10 mouse cellular contexts compared by ENCODE assay signal in genomic region chr9:89678974-89679373, GRCm38 (mm10). TPM values are rescaled to one million over a fixed set of nuclear protein-coding genes. Genes with fewer than 3 reads are reported as not detected.
DNase-seq lines count a peak whose midpoint lies in the region; ATAC-seq and TF ChIP-seq lines count a peak whose summit lies in the region.
"Had no signal": no experiment of that assay in that cellular context is flagged by ENCODE, and none has a peak within 500 bp of the region (broad histone marks: within the 10 kb centered on the region; RNA-seq: fewer than 3 reads in every experiment).

No protein-coding gene starts in this region.

- H3K27ac ChIP-seq in layer of hippocampus, adult 2 months: no peak overlapping the region
- H3K27ac ChIP-seq in hindbrain, postnatal 0 days: no peak overlapping the region
- no peak overlapping the region for H3K27ac ChIP-seq in neural tube, embryonic 12.5 days

- no peak overlapping the region for H3K4me2 ChIP-seq in hindbrain, postnatal 0 days (ENCODE audit: low read depth, low read length)
- H3K4me2 ChIP-seq in neural tube, embryonic 12.5 days (replicated peaks): no peak overlapping the region

- no peaks in the 10 kb centered on the region for H3K4me1 ChIP-seq in hindbrain, postnatal 0 days (ENCODE audit: insufficient read depth, low read length)
- no peaks in the 10 kb centered on the region for H3K4me1 ChIP-seq in neural tube, embryonic 12.5 days

- H3K9ac ChIP-seq in hindbrain, postnatal 0 days (replicated peaks; ENCODE audit: low read length): no peak overlapping the region
- no peak overlapping the region for H3K9ac ChIP-seq in neural tube, embryonic 12.5 days

- no peaks in the 10 kb centered on the region for H3K9me3 ChIP-seq in hindbrain, postnatal 0 days (ENCODE audit: low read length)
- no peaks in the 10 kb centered on the region for H3K9me3 ChIP-seq in neural tube, embryonic 12.5 days

- peak; percentile 82 for TF ChIP-seq CTCF in layer of hippocampus, adult 2 months (conservative IDR thresholded peaks at IDR 0.05)
- peak; percentile 75 for TF ChIP-seq CTCF in hindbrain, postnatal 0 days (IDR thresholded peaks at IDR 0.05; ENCODE audit: low read depth)

- H3K4me3 ChIP-seq in layer of hippocampus, adult 2 months: no peak overlapping the region
- H3K4me3 ChIP-seq in hindbrain, postnatal 0 days (ENCODE audit: low read length): no peak overlapping the region
- no peak overlapping the region for H3K4me3 ChIP-seq in neural tube, embryonic 12.5 days

- H3K27me3 ChIP-seq in hindbrain, postnatal 0 days (ENCODE audit: insufficient read depth, low read length): no peaks in the 10 kb centered on the region
- H3K27me3 ChIP-seq in neural tube, embryonic 12.5 days (replicated peaks): no peaks in the 10 kb centered on the region

- H3K36me3 ChIP-seq in hindbrain, postnatal 0 days (ENCODE audit: insufficient read depth, low read length): no peaks in the 10 kb centered on the region
- H3K36me3 ChIP-seq in neural tube, embryonic 12.5 days: no peaks in the 10 kb centered on the region

- peak in 1 of 2 experiments; percentile 19 for DNase-seq in layer of hippocampus, adult 2 months (ENCODE audit: low spot score in 2 of 2)
- DNase-seq in layer of hippocampus, adult 11-12 months (ENCODE audit: low spot score): no peak
- peak; percentile 11 to 20 for DNase-seq in cerebellum, postnatal 25 days
- peak; percentile 64 for DNase-seq in hindbrain, postnatal 0 days (ENCODE audit: low spot score)
- no peak for DNase-seq in thymus, postnatal 0 days (ENCODE audit: low spot score)
- DNase-seq in right cerebral cortex, postnatal 4 days: no peak
- DNase-seq in frontal cortex, postnatal 14 days (ENCODE audit: low spot score in 2 of 2): no peak

- WGBS in hindbrain, postnatal 0 days: 61% methylated on average over 1 of the region's 1 CpGs
- 61% methylated on average over 1 of the region's 1 CpGs for WGBS in neural tube, embryonic 12.5 days

- ATAC-seq in hindbrain, postnatal 0 days: peak; percentile 80
- peak; percentile 68; the same call in 1 of the 2 replicates for ATAC-seq in neural tube, embryonic 12.5 days (ENCODE audit: low FRiP score, low read depth)

RNA-seq across cellular contexts. Expression of gene Tmed3, which starts 25.9 kb away (rescaled TPM):
- total RNA-seq in layer of hippocampus, adult 2 months (2021): 10 to 100 TPM; 24.8 to 26.4 TPM
- total RNA-seq in hindbrain, postnatal 0 days (2014; rRNA removed): 68.2 and 70.4 TPM in 2 replicates
- 60.0 and 63.1 TPM in 2 replicates for polyA plus RNA-seq in hindbrain, postnatal 0 days (2015; fragmentation: Nextera tagmentation; extraction: Ambion mirVana)
- polyA plus RNA-seq in neural tube, embryonic 12.5 days (2016; fragmentation: Nextera tagmentation; extraction: Ambion mirVana): 39.1 and 40.6 TPM in 2 replicates
- polyA plus RNA-seq in thymus, postnatal 0 days (2015; fragmentation: Nextera tagmentation; extraction: Ambion mirVana): 47.5 and 50.8 TPM in 2 replicates

RNA-seq across cellular contexts. Expression of gene Minar1, which starts 56.0 kb away (rescaled TPM):
- total RNA-seq in layer of hippocampus, adult 2 months (2021): 1 to 10 TPM; 2.9 to 3.2 TPM
- 22.8 and 30.7 TPM in 2 replicates for total RNA-seq in hindbrain, postnatal 0 days (2014; rRNA removed)
- 6.8 TPM in 2 replicates for polyA plus RNA-seq in hindbrain, postnatal 0 days (2015; fragmentation: Nextera tagmentation; extraction: Ambion mirVana)
- polyA plus RNA-seq in neural tube, embryonic 12.5 days (2016; fragmentation: Nextera tagmentation; extraction: Ambion mirVana): 1.1 and 1.5 TPM in 2 replicates
- 0.06 TPM in 1 of 2 replicates, not detected in the other for polyA plus RNA-seq in thymus, postnatal 0 days (2015; fragmentation: Nextera tagmentation; extraction: Ambion mirVana)
- polyA plus RNA-seq: large intestine, adult 2 months had no signal

RNA-seq across cellular contexts. Expression of gene Ankrd34c, which starts 59.3 kb away (rescaled TPM):
- 1 to 10 TPM in 1 of 2 experiments, under 1 TPM in 1; 1.00 to 1.2 TPM for total RNA-seq in layer of hippocampus, adult 2 months (2021)
- 1.8 and 2.8 TPM in 2 replicates for total RNA-seq in hindbrain, postnatal 0 days (2014; rRNA removed)
- 1.3 and 1.4 TPM in 2 replicates for polyA plus RNA-seq in hindbrain, postnatal 0 days (2015; fragmentation: Nextera tagmentation; extraction: Ambion mirVana)
- polyA plus RNA-seq in neural tube, embryonic 12.5 days (2016; fragmentation: Nextera tagmentation; extraction: Ambion mirVana): not detected in 2 replicates
- polyA plus RNA-seq in thymus, postnatal 0 days (2015; fragmentation: Nextera tagmentation; extraction: Ambion mirVana): not detected in 2 replicates
- polyA plus RNA-seq: large intestine, adult 2 months; stomach, embryonic 14.5 days had no signal

Comparison
In these comparisons a context has a peak if more than half of its experiments do, and no peak if none do; other contexts are left out.
1. DNase-seq: peak in cerebellum, postnatal 25 days (2 of 2) and hindbrain, postnatal 0 days (single experiment); none in layer of hippocampus, adult 11-12 months (single experiment), thymus, postnatal 0 days (single experiment), right cerebral cortex, postnatal 4 days (single experiment) and frontal cortex, postnatal 14 days (0 of 2).